ENCODE assay signal across 8 mouse cellular contexts in genomic region chr10:12868189-12869028, GRCm38 (mm10). TPM values are rescaled to one million over a fixed set of nuclear protein-coding genes. Genes with fewer than 3 reads are reported as not detected.
A peak's percentile ranks its signal among the peaks of the same experiment; 100 is the strongest.
DNase-seq lines count a peak whose midpoint lies in the region; ATAC-seq and TF ChIP-seq lines count a peak whose summit lies in the region.

No protein-coding gene starts in this region.

- H3K27ac ChIP-seq in liver, embryonic 15.5 days (replicated peaks): peak overlapping the region; percentile 89
- H3K27ac ChIP-seq in thymus, adult 2 months (ENCODE audit: control insufficient read depth, insufficient read depth, low read length): no peak overlapping the region

- H3K36me3 ChIP-seq in liver, embryonic 15.5 days (replicated peaks): no peaks in the 10 kb centered on the region
- no peaks in the 10 kb centered on the region for H3K36me3 ChIP-seq in thymus, adult 2 months (ENCODE audit: control insufficient read depth, insufficient read depth, low read length)

- TF ChIP-seq POLR2A in thymus, adult 2 months (IDR thresholded peaks at IDR 0.05; ENCODE audit: control insufficient read depth, extremely low read depth, insufficient read depth, low read length, poor library complexity): no peak

- H3K9me3 ChIP-seq in liver, embryonic 15.5 days (replicated peaks): no peaks in the 10 kb centered on the region

- no peak for TF ChIP-seq CTCF in thymus, adult 2 months (IDR thresholded peaks at IDR 0.05; ENCODE audit: borderline replicate concordance, control insufficient read depth, extremely low read depth, insufficient read depth, low read length, poor library complexity)

- H3K9ac ChIP-seq in liver, embryonic 15.5 days: peak overlapping the region; percentile 56

- H3K4me3 ChIP-seq in liver, embryonic 15.5 days (replicated peaks): peak overlapping the region; percentile 71
- peak overlapping the region; percentile 90 for H3K4me3 ChIP-seq in thymus, adult 2 months (ENCODE audit: control insufficient read depth, insufficient read depth, low read length)

- peaks cover 29% of the 10 kb centered on the region for H3K4me1 ChIP-seq in liver, embryonic 15.5 days (replicated peaks)
- peaks cover 11% of the 10 kb centered on the region for H3K4me1 ChIP-seq in thymus, adult 2 months (replicated peaks; ENCODE audit: control insufficient read depth, insufficient read depth, low read length)

- peaks cover 8% of the 10 kb centered on the region for H3K27me3 ChIP-seq in liver, embryonic 15.5 days
- H3K27me3 ChIP-seq in thymus, adult 2 months (ENCODE audit: control insufficient read depth, insufficient read depth, low read length): no peaks in the 10 kb centered on the region

- intact Hi-C loops in gastrocnemius, postnatal 14 days (cut with DNase I; ENCODE audit: low total_unique reads): no loop called here

- peak; percentile 84 for ATAC-seq in liver, embryonic 15.5 days (ENCODE audit: insufficient read depth)

- peak; percentile 13 to 16 for DNase-seq in right cerebral cortex, adult 2 months (ENCODE audit: low spot score in 2 of 2)
- DNase-seq in right cerebral cortex, postnatal 36 days (ENCODE audit: low spot score in 2 of 2): no peak
- peak; percentile 69 to 76 for DNase-seq in cerebellum, postnatal 25 days
- DNase-seq in gastrocnemius, postnatal 14 days: peak; percentile 79
- peak; percentile 86 for DNase-seq in induced T-regulatory cell, adult 2 months (ENCODE audit: low read depth)
- DNase-seq in neural tube, embryonic 10.5 days (ENCODE audit: extremely low spot score, low spot score): peak; percentile 82
- DNase-seq in thymus, adult 2 months: peak; percentile 68

- under 1% methylated on average over 41 of the region's 41 CpGs for WGBS in liver, embryonic 15.5 days (ENCODE audit: insufficient replicate concordance)
- under 1% methylated on average over 41 of the region's 41 CpGs for WGBS in thymus, adult 2 months

- H3K4me2 ChIP-seq in liver, embryonic 15.5 days: peak overlapping the region; percentile 90

RNA-seq across cellular contexts. Expression of gene Utrn, which starts 0.8 kb away (rescaled TPM):
- 10 to 100 TPM; 37.1 to 44.7 TPM for total RNA-seq in gastrocnemius, postnatal 14 days (2021)
- polyA plus RNA-seq in liver, embryonic 15.5 days (2015; fragmentation: Nextera tagmentation; extraction: Ambion mirVana): 8.2 and 10.0 TPM in 2 replicates
- 25.7 and 30.3 TPM in 2 replicates for polyA plus RNA-seq in thymus, adult 2 months (2012; rRNA removed)

Comparison
In these comparisons a context has a peak if more than half of its experiments do, and no peak if none do; other contexts are left out.
1. DNase-seq: peak in right cerebral cortex, adult 2 months (2 of 2), cerebellum, postnatal 25 days (2 of 2), gastrocnemius, postnatal 14 days (single experiment), induced T-regulatory cell, adult 2 months (single experiment), neural tube, embryonic 10.5 days (single experiment) and thymus, adult 2 months (single experiment); none in right cerebral cortex, postnatal 36 days (0 of 2).